Mouse (Mus musculus): ENCODE results near the gene Phf12.
A peak's percentile ranks its signal among the peaks of the same experiment; 100 is the strongest.

The Phf12 gene

GRCm38 (mm10) chr11:77982441-77982905 lies at the start of gene Phf12:
Gene Phf12 (plus strand): TSS chr11:77982754.
- DNase-seq (ENCODE audit: low read depth, low spot score) = peak; percentile 100

- DNase-seq (ENCODE audit: low read depth, low spot score) = no peak
Measured at GRCm38 (mm10) chr11:77934111-77934521, 48.4 kb upstream of the Phf12 start.

DNA sequence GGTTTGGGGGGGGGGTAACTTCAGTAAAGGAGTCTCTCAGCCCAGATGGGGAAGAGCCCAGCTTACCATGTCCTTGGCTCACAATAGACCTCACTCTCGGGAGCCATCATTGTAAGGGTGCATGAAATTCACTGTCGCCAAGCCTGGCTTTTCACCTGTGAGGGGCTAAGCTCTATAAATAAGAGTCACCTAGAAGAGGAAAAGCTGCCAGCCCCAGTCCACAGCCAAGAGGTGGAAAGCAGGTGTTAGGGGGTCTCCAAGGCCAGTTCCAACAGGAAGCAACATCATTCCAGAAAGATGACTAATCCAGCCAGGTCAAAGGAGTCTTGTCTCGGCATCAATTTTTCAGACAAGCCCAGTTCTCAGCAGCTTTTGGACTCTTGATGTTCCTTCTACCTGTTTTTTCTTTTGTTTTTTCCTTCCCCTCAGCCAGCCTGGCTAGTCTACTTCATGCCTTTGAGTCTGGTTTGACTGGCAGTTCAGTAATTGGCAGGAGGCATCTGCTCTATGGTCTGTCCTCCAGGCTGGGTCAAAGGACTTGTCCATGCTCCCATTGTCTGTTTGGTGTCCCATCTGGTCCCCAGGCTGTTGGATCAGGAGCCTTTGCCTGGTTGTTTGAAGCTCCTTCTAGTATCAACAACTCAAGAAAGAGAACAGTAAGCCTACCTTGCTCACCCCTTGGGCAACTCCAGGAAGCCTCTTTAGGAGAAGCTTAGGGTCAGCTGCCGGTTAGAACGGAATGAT lies 47.8 kb upstream of the Phf12 start:
- no peak for DNase-seq (ENCODE audit: low read depth, low spot score)

- DNase-seq (ENCODE audit: low read depth, low spot score) = no peak
Measured at GRCm38 (mm10) chr11:77936846-77937245, 45.7 kb upstream of the Phf12 start.

DNA sequence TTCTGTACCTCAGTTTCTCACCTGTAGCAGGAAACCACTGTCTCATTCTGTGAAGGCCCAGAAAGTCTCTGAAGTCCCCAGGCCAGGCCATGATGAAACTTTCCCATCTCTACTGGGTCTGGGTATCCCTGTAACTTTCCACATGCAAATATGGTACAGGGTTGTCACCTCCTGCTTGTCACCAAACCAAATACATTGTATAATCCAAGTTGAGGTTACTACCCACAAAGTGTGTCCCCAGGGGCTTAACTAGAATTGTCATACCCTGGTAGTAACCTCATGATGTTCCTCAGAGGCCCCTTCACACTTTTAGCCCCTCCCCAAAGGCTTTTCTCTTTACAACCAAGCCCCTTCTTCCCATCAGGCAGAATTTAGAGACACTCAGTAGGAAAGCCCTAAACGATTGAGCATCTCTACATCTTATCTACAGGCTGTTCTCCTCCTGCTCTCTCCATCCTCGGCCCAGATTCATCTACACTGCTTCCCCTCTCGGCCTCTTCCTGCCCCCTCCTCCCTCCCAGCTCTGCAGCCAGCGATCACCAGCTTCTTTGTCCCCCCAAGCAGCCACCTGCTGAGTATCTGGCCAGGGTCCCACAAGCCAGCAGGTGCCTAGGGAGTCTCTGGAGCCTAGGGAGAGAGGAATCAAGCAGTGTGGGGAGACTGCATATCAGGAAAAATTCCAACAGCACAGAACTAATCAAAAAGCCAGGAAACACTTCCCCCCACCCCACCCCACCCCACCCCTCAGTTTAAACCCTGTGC lies 44.7 kb upstream of the Phf12 start:
- DNase-seq (ENCODE audit: low read depth, low spot score) = no peak

DNA sequence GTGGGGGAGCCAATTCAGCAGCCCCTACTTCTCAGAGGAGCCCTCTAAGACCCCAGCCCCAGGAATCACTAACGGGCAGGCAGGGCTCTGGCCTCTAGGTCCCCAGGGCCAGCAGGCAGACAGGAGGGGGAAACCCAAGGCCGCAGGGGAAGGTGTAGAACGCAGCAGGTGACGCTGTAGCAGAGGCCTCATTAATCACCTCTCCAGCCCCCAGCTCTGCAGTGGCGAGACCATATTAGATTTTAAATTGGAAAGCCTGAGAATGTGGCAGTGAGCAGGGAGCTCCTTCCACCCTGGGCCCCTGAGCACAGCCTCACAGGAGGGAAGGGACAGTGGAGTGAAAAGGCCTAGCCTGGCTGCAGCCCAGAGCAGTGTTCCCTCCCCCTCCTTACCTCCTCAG lies 40.3 kb upstream of the Phf12 start:
- no peak for DNase-seq (ENCODE audit: low read depth, low spot score)

DNA sequence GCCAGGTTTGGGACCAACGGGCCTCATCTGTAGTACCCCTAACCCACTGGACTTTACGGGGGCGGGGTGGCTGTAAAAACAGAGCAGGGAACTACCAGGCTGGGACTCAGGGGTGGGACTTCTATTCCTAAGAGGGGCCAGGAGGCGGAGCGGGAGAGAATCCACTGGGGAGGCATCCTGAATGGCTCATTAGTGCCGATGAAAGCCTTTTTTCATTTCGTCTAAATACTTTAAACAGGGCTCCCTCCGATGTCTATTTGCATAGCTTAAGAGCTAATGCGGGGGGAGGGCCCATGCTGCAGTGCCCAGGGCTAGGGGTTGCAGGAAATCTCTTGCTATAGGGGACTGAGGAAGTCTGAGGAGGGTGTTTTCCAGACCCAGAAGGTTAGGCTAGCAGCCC lies 34.7 kb upstream of the Phf12 start:
- DNase-seq (ENCODE audit: low read depth, low spot score) = no peak

- no peak for DNase-seq (ENCODE audit: low read depth, low spot score)
Measured at GRCm38 (mm10) chr11:77950125-77950685, 32.3 kb upstream of the Phf12 start.

GRCm38 (mm10) chr11:77950797-77951228 lies 31.7 kb upstream of the Phf12 start:
- no peak for DNase-seq (ENCODE audit: low read depth, low spot score)

- no peak for DNase-seq (ENCODE audit: low read depth, low spot score)
Measured at GRCm38 (mm10) chr11:77953671-77954070, 28.9 kb upstream of the Phf12 start.

GRCm38 (mm10) chr11:77956428-77956827 lies 26.1 kb upstream of the Phf12 start:
- no peak for DNase-seq (ENCODE audit: low read depth, low spot score)

GRCm38 (mm10) chr11:77958268-77958667 lies 24.3 kb upstream of the Phf12 start:
- DNase-seq (ENCODE audit: low read depth, low spot score) = no peak

DNA sequence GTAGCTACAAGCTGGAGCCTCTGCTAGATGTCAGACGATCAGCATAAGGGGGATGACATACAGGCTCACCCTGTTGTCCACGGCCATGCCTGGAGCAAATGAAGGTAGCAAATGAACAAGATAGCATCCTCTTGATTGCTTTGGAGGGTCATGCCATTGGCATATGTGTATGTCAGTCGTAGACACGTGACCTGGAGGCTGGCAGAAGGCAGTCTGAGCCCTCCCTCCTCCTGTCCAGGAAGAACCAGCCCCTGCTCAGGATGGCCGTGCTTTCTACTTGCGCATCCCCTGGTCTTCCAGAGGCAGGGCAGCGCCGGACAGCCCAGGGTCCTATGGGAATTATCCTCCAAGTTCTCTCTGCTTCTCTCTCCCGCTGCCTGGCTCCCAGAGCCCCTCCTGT lies 23.6 kb upstream of the Phf12 start:
- DNase-seq (ENCODE audit: low read depth, low spot score) = no peak

DNA sequence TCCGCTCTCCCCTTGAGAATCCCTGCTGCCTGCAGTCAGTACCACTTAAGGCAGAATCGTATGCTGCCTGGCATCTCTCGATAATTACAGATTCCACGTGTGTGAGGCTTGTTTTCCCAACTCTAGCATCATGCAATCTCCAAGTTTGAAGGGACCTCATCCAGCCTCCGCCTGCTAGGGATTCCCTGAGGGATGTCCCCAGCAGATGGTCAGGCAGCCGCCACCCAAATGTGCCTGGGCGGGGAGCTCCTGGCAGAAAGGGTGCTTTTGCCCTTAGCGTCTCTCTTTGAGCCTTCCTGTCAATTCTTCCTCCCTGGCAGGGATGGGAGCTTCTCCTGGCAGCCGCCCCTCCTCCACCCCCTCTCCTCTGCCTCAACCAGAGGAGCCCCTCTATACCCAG lies 22.4 kb upstream of the Phf12 start:
- no peak for DNase-seq (ENCODE audit: low read depth, low spot score)

- no peak for DNase-seq (ENCODE audit: low read depth, low spot score)
Measured at GRCm38 (mm10) chr11:77960898-77961297, 21.7 kb upstream of the Phf12 start.

DNA sequence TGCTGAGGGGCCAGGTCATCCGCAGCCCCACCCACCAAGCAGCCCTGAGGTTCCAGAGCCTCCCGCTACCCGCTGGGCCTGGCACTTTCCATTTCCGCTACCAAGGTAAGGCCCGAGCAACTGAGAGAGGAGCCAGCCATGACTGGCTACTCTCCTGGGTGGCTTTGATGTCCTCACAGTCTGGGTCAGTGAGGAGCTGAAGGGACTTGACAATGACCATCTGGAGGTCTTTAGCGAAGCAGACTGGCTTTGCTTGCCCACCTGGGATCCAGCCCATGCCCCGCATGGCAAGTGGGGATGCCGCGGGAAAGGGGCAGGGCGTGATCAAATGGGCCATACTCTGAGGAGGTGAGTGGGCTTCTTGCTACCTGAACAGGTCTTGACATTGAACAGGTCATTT lies 19.6 kb upstream of the Phf12 start:
- no peak for DNase-seq (ENCODE audit: low read depth, low spot score)

GRCm38 (mm10) chr11:77964415-77965095 lies 18.0 kb upstream of the Phf12 start:
- DNase-seq (ENCODE audit: low read depth, low spot score) = no peak

DNA sequence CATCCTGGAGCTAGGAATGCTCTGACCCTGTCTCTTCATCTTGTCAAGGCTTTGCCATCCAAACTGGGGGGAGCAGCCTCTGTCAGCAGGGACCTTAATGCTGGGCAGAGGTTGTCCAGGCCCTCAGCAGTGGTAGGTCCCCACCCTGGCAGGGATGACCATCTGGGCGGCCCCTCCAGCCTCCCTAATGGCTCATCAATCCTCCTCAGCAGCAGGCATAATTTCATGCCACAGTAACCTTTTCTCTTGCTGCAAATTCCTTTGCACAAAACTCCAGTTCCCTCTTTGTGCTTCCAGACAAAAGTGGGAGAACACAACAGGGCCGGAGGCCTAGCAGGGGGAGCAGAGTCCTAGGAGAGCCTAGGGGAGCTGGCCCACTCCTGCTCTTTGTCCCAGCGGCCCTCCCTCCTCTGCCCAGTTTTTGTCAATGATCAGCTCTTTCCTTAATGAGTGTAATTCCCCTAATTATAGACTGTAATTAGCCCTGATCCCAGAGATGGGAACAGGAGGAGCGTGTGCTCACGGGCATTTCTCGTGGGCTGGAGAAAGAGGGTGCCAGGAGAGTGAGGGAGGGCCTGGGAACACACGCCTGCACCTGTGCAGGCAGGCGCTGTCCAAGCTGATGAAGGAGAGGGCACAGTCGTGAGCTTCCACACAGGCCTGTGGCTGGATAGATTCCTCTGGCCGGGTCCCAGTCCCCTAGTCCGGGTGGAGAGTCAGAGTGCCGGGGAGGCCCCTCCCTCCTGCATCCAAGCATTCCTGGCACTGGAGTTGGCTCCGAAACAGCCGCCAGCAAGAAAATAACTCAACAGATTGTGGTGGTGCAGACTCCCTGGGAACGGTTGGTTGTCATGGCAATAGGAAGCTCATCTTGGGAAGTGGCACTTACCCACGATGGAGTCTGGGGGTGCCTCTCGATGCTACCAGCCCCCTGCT lies 17.2 kb upstream of the Phf12 start:
- DNase-seq (ENCODE audit: low read depth, low spot score) = no peak

GRCm38 (mm10) chr11:77966037-77966391 lies 16.5 kb upstream of the Phf12 start:
- DNase-seq (ENCODE audit: low read depth, low spot score) = no peak

DNA sequence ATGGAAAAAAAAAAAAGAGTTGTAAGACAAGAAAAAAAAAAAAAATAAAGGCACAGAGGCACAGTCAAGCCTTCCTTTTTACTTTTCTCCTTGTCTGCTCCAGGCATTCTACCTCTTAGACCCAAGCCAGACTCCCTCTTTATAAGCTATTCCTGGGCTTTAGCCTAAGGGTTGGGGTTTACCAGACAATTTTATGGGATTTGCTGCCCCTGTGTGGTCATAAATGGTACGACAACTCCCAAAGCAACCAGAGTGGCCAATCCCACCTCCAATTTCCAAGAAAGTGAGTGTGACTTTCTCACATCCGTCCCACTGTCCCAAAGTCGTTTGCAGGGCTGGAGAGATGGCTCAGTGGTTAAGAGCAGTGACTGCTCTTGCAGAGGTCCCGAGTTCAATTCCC lies 15.4 kb upstream of the Phf12 start:
- peak; percentile 71 for DNase-seq (ENCODE audit: low read depth, low spot score)

DNA sequence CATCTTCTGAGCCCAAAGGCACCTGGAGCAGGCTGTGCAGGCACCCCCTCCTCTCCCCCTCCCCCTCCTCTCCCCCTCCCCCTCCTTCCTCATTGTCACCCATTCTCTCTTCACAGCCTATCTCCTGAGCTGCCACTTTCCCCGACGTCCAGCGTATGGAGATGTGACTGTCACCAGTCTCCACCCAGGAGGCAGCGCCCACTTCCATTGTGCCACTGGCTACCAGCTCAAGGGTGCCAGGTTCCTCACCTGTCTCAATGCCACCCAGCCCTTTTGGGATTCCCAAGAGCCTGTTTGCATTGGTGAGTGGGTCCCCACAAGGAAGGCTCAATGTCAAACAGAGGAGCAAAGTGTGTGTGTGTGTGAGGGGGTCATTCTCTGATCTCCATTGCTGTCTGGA lies 13.8 kb upstream of the Phf12 start:
- DNase-seq (ENCODE audit: low read depth, low spot score) = no peak

Data from embryo, embryonic 11.5 days (tissue).